Mouse (Mus musculus) megakaryocyte, embryonic 14.5 days (primary cell): ENCODE results near the gene Per3. TPM values are rescaled to one million over a fixed set of nuclear protein-coding genes. Genes with fewer than 3 reads are reported as not detected.

ENCODE experiments used
- H3K27me3 ChIP-seq: replicated peaks from 2 replicates; pipeline ENCODE3; 2012; ENCODE audit warnings: inconsistent platforms
- H3K36me3 ChIP-seq: replicated peaks from 2 replicates; pipeline ENCODE3; 2012; ENCODE audit warnings: low read length, inconsistent platforms, mixed read lengths
- H3K4me1 ChIP-seq: 2 replicates; pipeline ENCODE4 v1.6.1; 2012; ENCODE audit warnings: inconsistent platforms
- H3K4me3 ChIP-seq: replicated peaks from 2 replicates; pipeline ENCODE3; 2012; ENCODE audit warnings: moderate library complexity, mild to moderate bottlenecking, inconsistent platforms
- H3K9me3 ChIP-seq: 2 replicates; pipeline ENCODE4 v1.6.1; 2012; ENCODE audit warnings: inconsistent platforms
- FLI1 ChIP-seq: IDR thresholded peaks from 2 replicates; pipeline ENCODE4 v1.6.1; 2012; ENCODE audit warnings: low read length, inconsistent platforms, mixed read lengths
- GATA1 ChIP-seq: IDR thresholded peaks from 3 replicates; pipeline ENCODE4 v1.6.1; 2012; ENCODE audit warnings: mixed read lengths, low read length, inconsistent platforms, borderline replicate concordance
- polyA plus RNA-seq: library from polyadenylated mRNA; stranded (reverse); fragments of >175 nt; gene quantifications from 2 replicates; pipeline ENCODE4 v1.2.3, GENCODE M21; 2012; ENCODE audit warnings: low replicate concordance; ENCODE audit not compliant: insufficient read depth

Gene Per3
- polyA plus RNA-seq, 1 experiment = 8.0 TPM

DNA sequence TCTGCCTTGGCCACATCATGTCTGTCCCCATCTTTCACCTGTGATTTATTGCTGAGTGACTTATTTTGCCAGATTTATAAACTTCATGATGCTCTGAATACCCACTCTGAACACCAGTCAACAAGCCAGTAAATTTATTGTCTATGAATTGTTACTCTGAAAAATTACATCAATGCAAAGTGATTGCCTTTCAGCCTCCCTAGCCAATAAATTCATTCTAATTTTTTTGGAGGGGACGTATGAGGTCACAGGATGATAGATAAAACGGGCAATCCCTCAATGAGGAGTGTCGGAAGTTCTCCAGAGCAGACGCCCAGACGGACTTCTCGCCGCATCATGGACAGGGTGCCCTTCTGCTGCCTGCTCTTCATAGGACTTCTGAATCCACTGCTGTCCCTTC is 47.7 kb downstream of the Per3 start, which contains the start of gene Uts2:
TSS of gene Uts2 (plus strand) at position 301 of the 400 bp plus-strand sequence.
- peaks cover 49% of the 10 kb centered on the region for H3K27me3 ChIP-seq
- H3K9me3 ChIP-seq = peaks cover 19% of the 10 kb centered on the region

DNA sequence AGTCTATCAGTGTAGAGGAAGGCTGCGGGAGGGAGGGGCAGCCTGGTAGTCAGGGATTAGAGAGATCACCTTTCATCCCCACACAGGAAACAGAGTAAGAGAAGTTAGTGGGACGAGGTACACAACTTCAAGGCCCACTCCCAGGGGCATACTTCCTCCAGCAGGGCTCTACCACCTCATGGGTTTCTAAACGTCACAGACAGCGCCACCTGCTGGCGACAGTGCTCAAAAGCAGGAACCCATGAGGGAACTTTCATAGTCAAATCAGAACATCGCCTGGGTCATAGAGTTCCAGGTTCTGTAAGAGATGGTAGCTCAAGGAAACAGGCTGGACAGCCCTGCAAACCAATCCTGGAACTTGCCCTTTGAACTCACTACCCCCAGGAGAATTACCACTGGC is 54.3 kb downstream of the Per3 start:
- Histone ChIP-seq H3K4me1 (peaks cover 4% of the 10 kb centered on the region), H3K4me3 (no peak overlapping the region), H3K36me3 (no peaks in the 10 kb centered on the region), H3K27me3 (peaks cover 20% of the 10 kb centered on the region), H3K9me3 (peaks cover 48% of the 10 kb centered on the region)
- TF ChIP-seq GATA1 (no peak), FLI1 (no peak)

More for the DNA sequence above, 47.7 kb downstream of the Per3 start, which contains the start of gene Uts2:
- no peaks in the 10 kb centered on the region for H3K36me3 ChIP-seq
- TF ChIP-seq FLI1 = no peak
- no peak for TF ChIP-seq GATA1
- H3K4me3 ChIP-seq = no peak within 1 kb of the TSS
- peaks cover 24% of the 10 kb centered on the region for H3K4me1 ChIP-seq

DNA sequence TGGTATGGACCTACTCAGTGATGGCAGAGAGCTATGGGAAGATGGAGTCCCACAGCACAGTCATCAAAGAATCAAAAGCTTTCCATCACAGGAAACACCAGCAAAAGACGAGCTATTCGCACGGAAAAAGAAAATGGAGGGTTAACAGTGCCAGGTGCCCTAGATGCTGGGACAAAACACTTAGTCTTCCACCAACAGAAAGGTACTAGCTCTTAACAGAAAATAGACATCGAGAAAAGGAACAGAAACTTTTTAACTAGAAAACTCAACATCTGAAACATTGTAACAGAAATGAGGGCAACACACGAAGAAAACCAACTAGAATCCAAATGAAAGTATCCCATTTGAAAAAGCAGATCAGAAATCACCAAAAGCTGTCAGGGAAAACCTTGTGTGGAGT is 64.3 kb downstream of the Per3 start:
- H3K4me3 ChIP-seq = no peak overlapping the region
- peaks cover 28% of the 10 kb centered on the region for H3K27me3 ChIP-seq
- 0 out of 2 replicates have a peak, but pooled peaks cover 3% of the 10 kb centered on the region for H3K4me1 ChIP-seq
- TF ChIP-seq FLI1 (no peak), GATA1 (no peak)
- H3K36me3 ChIP-seq = no peaks in the 10 kb centered on the region
- H3K9me3 ChIP-seq = peaks cover 36% of the 10 kb centered on the region

DNA sequence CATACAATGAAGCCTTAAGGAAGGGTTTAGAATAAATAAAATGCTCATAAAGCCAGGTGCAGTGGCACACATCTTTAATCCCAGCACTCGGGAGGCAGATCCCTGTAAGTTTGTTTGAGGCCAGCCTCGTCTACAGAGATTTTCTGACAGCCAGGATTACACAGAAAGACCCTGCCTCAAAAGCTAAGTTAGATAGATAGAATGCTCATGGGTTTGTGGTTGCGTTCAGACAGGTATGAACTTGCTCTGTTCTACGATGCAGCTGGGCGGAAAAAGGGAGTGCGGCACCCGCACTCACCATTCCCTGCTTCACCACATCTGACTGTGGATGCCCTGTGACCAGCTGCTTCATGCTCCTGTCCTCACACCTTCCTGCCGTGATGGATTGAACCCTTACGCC is 65.0 kb downstream of the Per3 start:
- 0 out of 2 replicates have a peak, but pooled peaks cover 3% of the 10 kb centered on the region for H3K4me1 ChIP-seq
- peaks cover 36% of the 10 kb centered on the region for H3K9me3 ChIP-seq
- H3K4me3 ChIP-seq = no peak overlapping the region
- TF ChIP-seq GATA1 = no peak
- no peak for TF ChIP-seq FLI1
- H3K27me3 ChIP-seq = peaks cover 28% of the 10 kb centered on the region
- H3K36me3 ChIP-seq = no peaks in the 10 kb centered on the region

DNA sequence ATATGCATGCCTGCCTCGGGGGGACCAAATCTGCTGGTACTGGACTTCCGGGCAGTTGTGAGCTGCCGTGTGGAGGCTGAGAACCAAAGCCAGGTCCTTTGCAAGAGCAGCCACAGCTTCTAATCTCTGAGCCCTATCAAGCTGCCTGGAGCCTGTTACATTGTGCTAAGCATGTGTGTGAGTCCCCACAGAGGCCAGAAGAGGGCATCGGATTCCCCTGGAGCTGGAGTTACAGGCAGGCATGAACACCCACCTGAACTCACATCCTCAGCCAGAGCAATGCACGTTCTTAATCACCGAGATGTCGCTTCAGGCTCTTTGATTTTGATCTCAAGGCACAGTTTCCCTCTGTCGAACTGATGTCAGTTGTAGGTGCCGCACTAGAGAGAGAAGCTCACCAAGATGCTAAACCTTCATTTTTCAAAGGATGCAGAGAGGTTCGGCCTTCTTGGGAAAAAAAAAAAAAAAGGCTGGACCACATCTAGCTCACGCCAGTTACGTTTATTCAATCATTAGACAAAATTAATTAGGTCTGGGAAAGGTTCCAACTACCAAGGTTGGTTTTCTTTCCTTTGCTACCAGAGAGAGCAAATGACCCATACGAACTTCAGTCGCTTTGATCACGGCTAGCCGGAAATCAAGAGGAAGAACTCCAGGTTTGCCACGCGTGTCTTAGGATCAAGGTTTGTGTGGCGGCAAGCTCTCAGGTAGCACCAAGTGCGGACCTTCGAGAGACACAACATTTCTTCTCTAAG is 66.1 kb downstream of the Per3 start:
- Histone ChIP-seq H3K4me3 (no peak overlapping the region), H3K27me3 (peaks cover 29% of the 10 kb centered on the region), H3K4me1 (peaks cover 5% of the 10 kb centered on the region), H3K9me3 (peaks cover 36% of the 10 kb centered on the region), H3K36me3 (no peaks in the 10 kb centered on the region)
- no peak for TF ChIP-seq FLI1
- no peak for TF ChIP-seq GATA1

DNA sequence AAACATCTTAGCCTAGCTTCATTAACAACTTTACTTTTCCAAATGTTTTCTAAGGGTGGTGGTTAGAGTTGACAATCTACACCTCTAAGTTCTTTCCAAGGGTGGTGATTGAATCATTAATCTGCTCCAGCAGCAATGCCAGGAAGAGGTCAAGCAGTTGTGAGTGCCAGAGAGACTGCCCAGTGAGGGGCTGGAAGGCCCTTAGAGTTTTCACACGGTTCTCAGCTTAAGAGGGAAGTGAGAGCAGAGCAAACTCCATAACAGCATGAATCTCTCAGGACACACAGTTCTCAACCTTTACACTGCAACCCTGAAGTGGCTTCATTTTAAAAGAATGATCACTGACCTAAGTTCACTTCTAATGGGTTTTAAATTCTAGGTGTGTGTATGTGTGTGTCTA is 69.3 kb downstream of the Per3 start:
- H3K4me3 ChIP-seq = no peak overlapping the region
- peaks cover 9% of the 10 kb centered on the region for H3K4me1 ChIP-seq
- TF ChIP-seq GATA1 (no peak), FLI1 (no peak)
- H3K27me3 ChIP-seq = peaks cover 27% of the 10 kb centered on the region
- peaks cover 43% of the 10 kb centered on the region for H3K9me3 ChIP-seq
- no peaks in the 10 kb centered on the region for H3K36me3 ChIP-seq

DNA sequence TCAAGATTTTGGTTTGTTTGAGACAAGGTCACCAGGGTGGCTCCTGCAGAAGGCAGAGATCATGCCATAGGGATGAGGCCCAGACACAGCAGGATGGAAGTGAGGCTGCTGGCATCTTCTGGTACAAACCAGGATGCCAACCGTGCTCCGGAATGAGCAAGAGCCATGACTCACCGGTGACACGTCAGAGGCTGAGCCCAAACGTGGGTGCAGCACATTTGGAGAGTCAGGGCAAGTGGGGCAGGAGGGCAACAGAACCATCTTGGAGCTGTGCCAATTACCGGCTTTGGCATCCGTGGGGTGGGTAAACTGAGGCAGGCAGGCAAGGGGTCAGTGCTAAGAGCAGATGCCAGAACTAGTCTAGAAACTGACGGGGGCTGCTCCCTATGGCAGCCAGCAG is 71.2 kb downstream of the Per3 start:
- peaks cover 18% of the 10 kb centered on the region for H3K27me3 ChIP-seq
- no peak for TF ChIP-seq FLI1
- H3K9me3 ChIP-seq = peaks cover 33% of the 10 kb centered on the region
- H3K4me3 ChIP-seq = peak overlapping the region; percentile 35
- peaks cover 13% of the 10 kb centered on the region for H3K4me1 ChIP-seq
- no peaks in the 10 kb centered on the region for H3K36me3 ChIP-seq

DNA sequence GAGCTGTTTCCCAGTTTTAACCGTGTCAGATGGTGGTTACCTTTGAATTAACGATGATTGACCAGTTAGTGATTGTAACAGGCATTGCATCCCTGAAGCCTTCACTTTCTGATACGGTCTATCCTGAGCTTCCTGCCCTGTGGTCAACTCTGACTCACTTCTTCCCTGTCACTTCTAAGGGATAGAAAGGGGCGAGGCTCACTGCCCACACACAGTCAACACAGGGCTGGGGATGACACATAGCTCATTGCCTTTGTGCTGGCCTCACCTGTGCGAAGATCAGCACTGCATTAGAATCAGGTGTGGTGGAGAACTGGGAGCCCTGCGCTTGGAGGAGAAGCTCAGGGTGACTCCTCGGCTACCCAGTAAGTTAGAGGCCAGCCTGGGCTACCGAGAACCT is 75.5 kb downstream of the Per3 start:
- peaks cover 7% of the 10 kb centered on the region for H3K27me3 ChIP-seq
- H3K36me3 ChIP-seq = no peaks in the 10 kb centered on the region
- TF ChIP-seq GATA1 = no peak
- TF ChIP-seq FLI1 = no peak

DNA sequence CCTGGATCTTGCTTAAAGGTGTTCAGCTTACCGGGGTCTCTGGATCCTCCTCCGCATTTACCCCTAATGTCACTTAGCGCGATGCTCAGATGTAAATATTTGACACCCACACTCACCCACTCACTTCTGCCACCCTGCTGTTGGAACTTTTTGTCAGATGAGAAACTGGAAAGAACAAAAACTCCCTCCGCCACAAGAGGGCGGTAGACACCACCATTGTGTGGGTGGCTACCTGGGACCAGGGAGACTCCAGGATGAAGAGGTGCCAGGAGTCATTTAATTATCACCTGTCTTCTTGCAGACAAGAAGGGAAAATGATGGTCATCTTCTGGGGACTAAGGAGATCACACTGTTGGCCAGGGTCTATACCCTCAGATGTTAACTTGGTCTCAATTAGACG is 77.9 kb downstream of the Per3 start:
- peaks cover 12% of the 10 kb centered on the region for H3K27me3 ChIP-seq
- H3K4me1 ChIP-seq = peaks cover 38% of the 10 kb centered on the region
- no peak overlapping the region for H3K4me3 ChIP-seq
- H3K36me3 ChIP-seq = no peaks in the 10 kb centered on the region
- H3K9me3 ChIP-seq = peaks cover 11% of the 10 kb centered on the region
- TF ChIP-seq FLI1 (no peak), GATA1 (no peak)

More for the DNA sequence above, 75.5 kb downstream of the Per3 start:
- H3K9me3 ChIP-seq = peaks cover 16% of the 10 kb centered on the region
- peaks cover 39% of the 10 kb centered on the region for H3K4me1 ChIP-seq
- H3K4me3 ChIP-seq = no peak overlapping the region

DNA sequence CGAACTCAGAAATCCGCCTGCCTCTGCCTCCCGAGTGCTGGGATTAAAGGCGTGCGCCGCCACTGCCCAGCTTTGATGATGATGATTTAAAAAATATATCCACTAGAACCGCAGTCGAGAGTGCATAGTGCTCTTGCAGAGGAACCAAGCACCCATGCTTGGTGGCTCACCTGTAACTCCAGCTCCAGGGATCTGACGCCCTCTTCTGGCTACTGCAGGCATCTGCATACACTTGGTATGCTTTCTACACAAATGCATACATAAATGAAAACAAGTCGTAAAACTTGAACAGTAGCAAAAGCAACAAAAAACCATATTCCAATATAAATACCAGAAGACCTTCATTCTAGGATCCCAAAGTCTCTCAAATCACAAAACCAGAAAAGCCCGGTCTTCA is 78.9 kb downstream of the Per3 start:
- TF ChIP-seq GATA1 (no peak), FLI1 (no peak)
- no peaks in the 10 kb centered on the region for H3K36me3 ChIP-seq
- H3K9me3 ChIP-seq = peaks cover 6% of the 10 kb centered on the region; the same call in 1 of the 2 replicates
- peaks cover 12% of the 10 kb centered on the region for H3K27me3 ChIP-seq
- H3K4me1 ChIP-seq = peaks cover 38% of the 10 kb centered on the region
- no peak overlapping the region for H3K4me3 ChIP-seq
